Mouse (Mus musculus): Measurements from ENCODE around the gene Zkscan16.

- TF ChIP-seq CTCF (IDR thresholded peaks at IDR 0.05 in 2 of 3, conservative IDR thresholded peaks at IDR 0.05 in 1 of 3; ENCODE audit: control insufficient read depth in 1 of 3, insufficient read depth in 1 of 3, low read depth in 2 of 3, low read length in 3 of 3, poor library complexity in 1 of 3, severe bottlenecking in 1 of 3) (no peak), USF1 (IDR thresholded peaks at IDR 0.05; ENCODE audit: low read depth, low read length) (no peak), EP300 (IDR thresholded peaks at IDR 0.05; ENCODE audit: low read depth in 1 of 2, low read length in 2 of 2) (no peak), SIN3A (IDR thresholded peaks at IDR 0.05; ENCODE audit: low read length) (no peak), UBTF (IDR thresholded peaks at IDR 0.05; ENCODE audit: borderline replicate concordance, insufficient read depth, low read depth, low read length) (no peak), GATA1 (IDR thresholded peaks at IDR 0.05; ENCODE audit: low read depth, low read length) (no peak), POLR2A (IDR thresholded peaks at IDR 0.05; ENCODE audit: control insufficient read depth in 1 of 2, insufficient read depth in 1 of 2, low read depth in 1 of 2, low read length in 2 of 2, poor library complexity in 1 of 2) (no peak), ELF1 (IDR thresholded peaks at IDR 0.05; ENCODE audit: low read depth, low read length) (no peak), MXI1 (IDR thresholded peaks at IDR 0.05; ENCODE audit: low read depth, low read length) (no peak), TAL1 (IDR thresholded peaks at IDR 0.05; ENCODE audit: low read length) (no peak), MAX (IDR thresholded peaks at IDR 0.05; ENCODE audit: low read length) (no peak)
These were observed 62.8 kb downstream of the Zkscan16 start for GRCm38 (mm10) chr4:59006211-59006610.

Data from MEL (cell line).